Mouse (Mus musculus) ovary, postnatal 10 days (tissue): ENCODE results near the gene Ttc5.
"Not testable (repeated sequence)": the region's sequence is repeated elsewhere in the genome, so short reads cannot be mapped to it uniquely, and the experiment has no call there.

Experiments used
- DNase-seq: peaks from one replicate; pipeline ENCODE4 v3.0.0; 2022; ENCODE audit warnings: low spot score

Ttc5 gene

DNA sequence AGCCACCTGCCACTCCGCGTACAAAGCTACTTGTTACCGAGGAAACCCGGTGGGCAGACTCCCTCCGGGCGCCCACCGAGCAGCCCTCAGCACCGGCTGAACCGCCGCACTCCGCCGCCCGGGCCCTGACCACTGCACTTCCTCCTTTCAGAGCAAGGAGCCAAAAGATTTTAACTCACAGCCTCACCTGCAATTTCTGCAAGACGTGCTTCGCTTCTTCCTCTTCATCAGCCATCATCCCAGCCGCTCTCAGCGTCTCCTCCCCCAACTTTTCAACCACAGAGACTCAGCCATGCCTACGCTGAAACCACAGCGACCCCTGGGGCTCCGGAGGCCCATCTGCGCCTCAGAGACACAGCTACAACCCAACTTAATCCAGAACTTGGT, at the start of gene Ttc5:
Ttc5 (minus strand) TSS at position 269 of the 387 bp plus-strand sequence.
- DNase-seq: peak; percentile 90

DNA sequence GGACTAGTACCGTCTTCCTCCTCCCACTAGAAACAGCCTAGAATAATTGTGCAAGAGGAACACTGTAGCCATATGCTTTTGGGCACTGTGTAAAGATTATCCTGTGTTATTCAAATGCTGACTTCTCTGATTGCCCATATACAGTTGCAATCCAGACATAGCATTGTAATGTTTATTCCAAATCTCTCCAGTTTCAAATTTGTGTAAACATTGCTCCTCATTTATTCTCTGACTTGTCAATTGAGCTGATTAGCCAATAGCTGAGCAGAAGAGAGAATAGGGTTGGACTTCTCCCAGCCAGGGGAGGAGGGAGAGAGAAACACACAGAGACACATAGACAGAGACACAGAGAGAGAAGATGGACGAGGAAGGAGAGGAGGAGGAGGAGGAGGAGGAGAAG, 49.1 kb upstream of the Ttc5 start:
- DNase-seq: no peak

DNA sequence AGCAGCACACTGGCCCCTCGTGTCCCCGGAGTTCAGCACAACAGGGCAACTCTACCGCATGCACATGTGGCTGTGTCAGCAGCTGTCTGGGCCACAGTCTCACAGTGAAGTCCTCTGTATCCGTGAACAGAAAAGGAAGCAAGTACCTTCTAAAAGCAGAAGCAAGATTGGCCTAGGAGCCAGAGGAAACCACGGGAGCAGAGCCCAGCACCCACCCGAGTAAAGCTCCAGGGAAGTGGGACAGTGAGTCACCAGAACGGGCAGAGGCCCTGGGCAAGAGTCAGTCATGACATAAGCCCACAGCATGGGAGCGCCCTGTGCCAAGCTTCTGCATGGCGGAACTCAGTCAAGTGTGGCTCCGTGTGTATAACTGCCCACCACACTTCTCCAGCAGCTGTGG, 48.6 kb upstream of the Ttc5 start:
- DNase-seq: no peak

DNA sequence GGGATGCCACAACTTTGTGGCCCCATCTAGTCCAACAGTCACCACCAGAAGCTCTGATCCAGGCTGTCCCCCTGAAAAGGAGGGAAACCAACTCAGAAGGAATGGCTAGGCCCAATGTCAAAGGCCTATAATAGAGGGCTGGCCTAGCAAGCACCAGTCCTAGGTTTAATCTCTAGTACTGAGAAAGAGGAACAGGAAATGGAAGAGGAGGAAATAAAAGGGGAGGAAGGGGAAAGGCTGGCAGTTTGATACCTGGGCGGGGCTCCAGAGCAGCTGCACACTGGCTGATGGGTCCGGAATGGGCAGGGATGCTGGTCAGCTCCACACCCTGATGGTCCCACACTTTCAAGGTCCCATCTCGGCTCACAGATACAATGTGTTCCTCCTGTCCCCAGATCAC, 44.6 kb upstream of the Ttc5 start:
- no peak for DNase-seq

DNA sequence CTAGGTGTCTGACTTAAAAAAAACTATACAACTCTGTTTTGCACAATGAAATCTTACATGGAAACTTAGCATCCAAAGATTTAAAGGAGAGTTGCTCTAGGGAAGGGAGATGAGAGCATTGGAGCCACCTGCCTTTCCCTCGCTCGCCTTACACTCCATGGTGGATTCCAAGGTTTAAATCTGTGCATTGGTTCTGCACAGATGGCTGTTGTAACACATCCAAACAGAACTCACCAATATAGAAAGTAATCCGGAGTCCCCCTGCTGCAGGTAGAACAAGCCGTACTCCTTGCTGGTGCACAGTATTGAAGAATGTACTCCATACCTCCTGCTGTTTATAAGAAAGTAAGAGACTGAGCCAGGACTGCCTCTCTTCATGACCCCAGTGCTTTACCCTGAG, 41.3 kb upstream of the Ttc5 start:
- no peak for DNase-seq

DNA sequence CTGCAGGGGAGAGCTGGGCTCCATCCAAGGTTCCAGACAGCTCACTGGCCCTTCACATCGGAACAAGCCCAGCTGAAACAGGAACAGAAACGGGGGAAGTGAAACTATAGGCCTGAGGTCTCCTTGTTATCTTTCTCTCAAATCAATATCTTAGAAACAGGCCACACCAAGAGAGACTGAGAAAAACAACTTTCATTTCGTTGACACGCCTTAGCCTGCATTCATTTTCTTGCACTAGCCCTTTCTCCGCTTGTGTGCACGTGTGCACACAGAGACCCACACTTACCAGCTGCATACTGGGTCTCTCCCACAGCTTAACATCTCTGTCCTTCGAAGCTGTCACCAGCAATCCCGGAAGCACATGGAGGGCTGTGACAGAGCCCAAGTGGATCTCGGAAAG, 38.9 kb upstream of the Ttc5 start:
- DNase-seq: no peak

DNA sequence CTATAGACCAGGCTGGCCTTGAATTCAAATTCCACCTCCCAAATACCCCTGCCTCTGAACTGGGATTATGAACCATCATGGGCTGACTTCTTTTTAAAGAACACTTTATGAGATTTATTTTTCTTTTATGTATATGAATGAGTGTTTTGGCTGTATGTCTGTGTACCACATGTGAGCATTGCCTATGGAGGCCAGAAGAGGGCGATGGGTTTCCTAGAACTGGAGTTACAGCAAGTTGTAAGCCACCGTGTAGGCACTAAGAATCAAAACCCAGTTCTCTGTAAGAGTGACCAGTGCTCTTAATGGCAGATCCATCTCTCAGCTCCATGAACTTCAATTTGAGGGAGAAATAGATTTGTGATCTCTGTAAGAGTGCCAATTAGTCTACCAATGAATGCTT, 37.9 kb upstream of the Ttc5 start:
- no peak for DNase-seq

DNA sequence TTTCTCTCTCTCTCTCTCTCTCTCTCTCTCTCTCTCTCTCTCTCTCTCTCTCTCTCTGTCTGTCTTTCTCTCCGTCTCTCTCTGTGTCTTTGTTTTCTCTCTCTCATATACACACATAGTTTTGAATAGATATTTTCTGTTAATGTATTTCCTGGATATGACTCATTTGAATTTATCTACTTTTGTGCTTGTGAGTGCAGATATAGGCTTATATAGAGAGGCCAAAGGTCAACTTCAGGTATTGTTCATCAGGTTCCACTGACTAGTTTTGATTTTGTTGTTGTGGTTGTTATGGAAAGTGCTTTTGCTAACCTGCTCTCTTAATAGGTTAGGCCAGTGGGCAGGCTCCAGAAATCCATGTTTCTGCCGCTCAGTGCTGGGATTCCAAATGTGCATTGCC, 27.7 kb upstream of the Ttc5 start:
- no peak for DNase-seq

DNA sequence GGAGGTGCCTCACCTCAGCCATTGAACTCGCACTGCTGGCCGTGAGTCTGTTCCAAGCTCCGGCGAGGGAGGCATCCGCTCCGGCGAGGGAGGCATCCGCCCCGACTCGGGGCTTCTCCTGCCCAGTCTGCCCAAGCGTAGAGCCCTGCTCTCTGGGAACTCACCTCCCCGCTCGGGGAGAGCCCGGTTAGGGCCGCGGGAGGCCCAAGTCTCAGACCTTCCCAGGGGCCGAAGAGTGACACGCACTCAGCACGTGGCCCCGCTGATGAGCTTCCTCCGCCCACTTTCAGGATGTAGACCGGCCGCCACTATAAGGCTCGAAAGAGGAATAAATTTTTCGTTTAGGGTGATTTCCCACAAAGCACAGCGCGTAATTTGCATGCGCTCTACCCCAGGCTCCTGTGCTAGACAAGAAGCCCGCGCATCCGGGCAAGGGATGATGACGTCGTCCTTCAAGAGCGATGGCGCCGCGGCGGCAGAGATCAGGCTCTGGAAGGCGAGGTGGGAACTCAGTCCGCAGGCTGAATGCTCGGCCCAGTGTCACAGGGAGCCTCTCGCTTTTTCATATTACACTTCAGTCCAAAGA, 22.3 kb upstream of the Ttc5 start, which contains the start of the genes Ccnb1ip1 and Parp2:
Ccnb1ip1 (minus strand) TSS at position 246 of the 586 bp plus-strand sequence.
Parp2 (plus strand) TSS at position 355 of the 586 bp plus-strand sequence.
- DNase-seq: peak; percentile 99

DNA sequence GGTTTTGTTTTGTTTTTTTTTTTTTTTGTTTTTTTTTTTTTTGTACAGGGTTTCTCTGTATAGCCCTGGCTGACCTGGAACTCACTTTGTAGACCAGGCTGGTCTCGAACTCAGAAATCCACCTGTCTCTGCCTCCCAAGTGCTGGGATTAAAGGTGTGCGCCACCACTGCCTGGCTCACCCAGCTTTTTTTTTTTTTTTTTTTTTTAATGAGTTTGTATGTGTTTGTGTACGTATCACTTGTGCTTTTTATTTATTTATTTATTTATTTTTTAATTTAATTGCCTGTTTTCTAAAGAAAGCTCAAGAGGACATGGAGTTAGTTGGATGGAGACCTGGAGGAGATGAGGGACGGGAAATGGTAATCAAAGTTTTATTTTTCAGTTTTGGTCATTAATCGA, 21.1 kb upstream of the Ttc5 start:
- DNase-seq: not testable (repeated sequence)

DNA sequence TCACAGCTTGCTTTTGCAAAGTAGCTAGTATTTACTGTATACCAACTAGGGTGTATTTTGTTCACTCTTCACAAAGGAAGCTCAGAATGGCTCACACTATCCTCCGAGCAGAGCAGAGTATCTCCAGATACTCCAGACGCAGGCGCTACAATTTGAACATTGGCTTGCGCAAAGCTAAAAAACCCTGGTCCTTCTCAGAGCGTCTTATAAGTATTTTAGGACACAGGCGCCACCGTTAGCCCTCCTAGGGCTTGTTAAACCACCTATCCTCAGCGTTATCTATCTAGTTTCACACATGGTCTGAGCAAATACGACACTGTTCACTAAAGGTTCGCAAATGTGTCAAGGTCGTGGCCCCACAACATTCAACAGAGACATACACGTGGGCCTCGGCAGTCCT, 19.4 kb upstream of the Ttc5 start:
- no peak for DNase-seq

DNA sequence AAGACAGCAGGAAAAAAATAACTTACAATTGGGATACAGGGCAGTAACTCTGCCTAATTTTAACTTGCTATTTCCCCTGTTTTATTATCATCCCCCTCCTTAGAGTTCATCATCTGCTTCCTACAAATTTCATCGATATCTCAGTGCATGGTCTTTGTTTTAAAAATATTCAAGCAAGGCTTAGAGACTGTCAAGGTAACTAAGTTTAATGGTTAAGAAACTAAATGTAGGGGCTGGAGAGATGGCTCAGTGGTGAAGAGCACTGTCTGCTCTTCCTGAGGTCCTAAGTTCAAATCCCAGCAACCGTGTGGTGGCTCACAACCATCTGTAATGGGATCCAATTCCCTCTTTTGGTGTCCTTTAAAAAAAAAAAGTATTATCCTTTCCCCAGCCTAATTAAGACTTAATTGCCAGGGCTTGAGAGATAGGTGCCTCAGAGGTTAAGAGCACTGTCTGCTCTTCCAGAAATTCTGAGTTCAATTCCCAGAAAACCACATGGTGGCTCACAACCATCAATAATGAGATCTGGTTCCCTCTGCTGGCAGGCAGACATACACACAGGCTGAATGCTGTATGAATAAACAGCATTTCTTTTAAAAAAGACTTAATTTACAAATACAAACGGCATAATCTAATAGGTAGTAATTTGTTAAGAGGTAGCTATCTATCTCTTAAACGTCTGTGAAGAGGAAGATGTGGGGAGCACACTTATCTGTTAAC, 17.7 kb upstream of the Ttc5 start:
- DNase-seq: no peak

DNA sequence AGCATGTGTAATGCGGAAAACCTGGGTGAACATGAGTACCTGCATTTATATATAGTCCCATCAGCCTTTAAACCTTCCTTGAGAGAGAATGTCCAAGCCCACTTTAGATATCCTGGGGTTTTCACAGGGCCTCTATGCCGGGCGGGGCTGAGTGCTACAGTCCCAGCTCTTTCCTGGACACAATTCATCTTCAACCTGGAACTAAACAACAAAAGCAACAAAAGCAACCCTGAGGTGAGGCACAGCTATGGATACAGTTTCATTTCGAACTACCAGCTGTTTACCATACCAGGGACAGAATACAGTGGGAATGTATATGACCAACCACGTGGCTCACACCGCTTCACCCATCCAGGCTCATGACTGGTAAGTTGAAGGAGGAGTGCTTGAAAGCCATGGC, 17.1 kb upstream of the Ttc5 start:
- no peak for DNase-seq

DNA sequence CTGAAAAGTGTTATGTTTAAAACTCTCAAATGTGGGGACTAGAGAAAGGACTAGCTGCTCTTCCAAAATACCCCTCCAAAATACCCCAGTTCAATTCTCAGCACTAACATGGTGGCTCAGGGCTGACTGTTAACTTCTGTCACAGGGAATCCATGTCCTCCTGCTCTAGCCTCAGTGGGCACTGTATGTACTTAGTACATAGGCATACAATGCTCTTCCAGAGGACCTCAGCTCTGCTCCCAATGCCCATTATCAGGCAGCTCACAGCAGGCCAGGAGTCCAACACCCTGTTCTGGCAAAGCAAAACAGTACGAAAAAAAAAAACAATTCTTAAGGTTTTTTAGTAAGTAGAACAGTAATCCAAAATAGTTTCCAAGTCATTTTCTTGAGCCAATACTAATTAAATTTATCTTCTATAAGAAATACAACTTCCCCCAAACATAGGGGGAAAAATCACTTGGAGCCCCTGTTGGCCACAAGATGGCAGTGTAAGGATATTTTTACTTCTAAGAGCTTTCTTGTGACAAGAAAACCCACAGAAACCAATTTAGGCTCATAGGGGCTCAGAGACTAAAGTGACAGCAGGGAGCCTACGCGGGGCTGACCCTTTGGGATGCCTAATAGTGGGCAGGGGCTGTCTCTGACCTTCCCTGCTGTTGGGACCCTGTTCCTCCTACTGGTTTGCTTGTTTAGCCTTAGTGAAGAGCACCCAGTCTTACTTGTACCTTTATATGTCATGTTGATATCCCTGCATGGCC, 14.4 kb upstream of the Ttc5 start:
- DNase-seq: no peak

DNA sequence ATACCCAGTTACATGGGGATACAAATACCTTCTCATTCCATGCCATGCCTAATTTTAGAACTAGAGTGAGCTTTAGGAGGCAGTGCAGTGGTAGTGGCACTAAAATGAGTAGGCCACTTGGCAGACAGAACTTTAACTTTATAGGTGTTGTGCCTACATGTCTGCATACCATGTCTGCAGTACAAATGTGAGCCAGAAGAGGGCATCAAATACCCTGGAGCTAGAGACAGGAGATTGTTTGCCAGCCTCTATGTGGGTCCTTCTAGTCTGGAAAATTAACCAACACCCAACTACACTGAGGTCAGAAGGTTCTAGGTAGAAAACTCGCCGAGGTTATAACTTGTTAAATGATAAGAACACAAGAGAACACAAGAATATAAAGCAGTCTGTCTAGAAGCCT, 13.2 kb upstream of the Ttc5 start:
- DNase-seq: no peak

DNA sequence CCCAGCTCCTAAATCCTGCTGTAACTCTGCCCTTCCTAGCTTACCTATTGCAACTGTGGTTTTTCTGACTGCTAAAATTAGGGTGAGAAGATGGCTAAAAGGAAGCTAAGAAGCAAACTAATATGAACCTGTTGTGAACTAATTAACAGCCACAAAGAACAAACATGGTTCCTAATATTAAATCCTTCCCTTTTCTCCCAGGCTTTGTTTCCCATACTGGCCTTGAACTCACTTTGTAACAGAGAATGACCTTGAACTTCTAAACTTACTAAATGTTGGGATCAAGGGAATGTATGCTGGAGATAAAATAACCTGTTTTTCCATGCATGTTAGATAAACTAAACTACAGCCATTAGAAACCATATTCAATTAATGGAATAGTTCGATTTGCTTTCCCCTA, 11.1 kb upstream of the Ttc5 start:
- no peak for DNase-seq

DNA sequence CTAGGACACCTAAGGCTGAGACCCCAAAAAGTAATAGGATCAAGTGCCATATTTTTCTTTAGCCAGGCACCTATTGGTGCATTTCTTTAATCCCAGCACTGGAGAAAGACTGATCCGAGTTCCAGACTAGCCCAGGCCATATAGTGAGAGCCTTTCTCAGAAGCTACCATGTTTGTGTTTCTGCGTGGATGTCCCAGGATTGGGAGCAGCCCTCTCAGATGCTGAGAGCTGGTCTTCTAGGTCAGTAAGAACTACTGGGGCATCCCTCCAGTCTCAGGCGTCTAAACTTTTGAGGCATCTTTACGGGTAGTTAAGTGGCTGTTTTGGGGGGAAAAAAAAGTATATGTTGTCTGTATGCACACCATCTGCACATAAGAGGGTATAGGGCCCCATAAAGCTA, 10.6 kb upstream of the Ttc5 start:
- no peak for DNase-seq

DNA sequence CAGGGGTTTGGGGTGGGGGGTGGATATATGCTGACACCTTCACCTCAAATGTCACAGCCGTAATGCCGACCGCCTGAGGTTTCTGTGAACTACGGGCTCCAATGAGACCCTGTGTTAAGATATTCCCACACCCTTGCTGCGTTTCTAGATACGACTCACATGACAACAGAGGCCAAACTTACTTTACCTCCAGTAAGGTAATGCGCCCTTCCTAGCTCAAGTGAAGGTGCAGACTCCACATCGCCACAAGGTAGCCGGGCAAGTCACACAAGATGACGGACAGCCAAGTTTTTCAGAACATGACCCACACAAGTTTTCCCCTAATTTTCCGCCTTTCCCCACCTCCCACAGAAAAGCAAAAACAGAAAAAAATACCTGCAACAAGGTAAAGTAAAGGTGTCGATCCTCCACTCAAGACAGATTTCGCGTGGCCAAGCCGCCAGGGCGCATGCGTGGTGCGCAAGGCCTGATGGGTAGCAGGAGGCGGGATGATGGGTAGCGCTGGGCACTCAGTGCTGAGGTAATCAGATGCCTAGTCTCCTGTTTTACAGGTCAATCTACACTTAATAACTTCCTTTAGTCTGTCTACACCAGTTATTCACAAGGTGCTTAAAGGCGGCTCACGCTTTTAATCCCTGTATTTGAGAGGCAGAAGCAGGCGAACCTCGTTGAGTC, 10.1 kb upstream of the Ttc5 start:
- no peak for DNase-seq

DNA sequence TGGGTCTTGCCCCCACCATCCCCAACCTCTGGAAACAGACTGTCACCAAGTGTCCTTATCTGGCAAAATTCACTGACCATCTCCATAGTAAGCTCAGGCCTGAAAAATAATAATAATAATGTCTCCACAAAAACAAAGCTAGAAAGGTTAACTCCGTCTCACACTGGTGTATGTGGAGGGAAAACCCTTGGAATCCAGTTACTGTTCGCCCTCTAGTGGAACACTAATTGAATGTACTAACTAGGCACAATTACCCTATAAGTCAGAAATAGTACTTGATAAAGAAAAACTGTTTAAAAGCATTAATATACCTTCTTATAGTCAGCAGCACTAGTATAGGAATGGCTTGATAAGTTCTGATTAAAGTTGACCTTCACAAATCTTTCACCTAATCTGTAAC, 2.8 kb upstream of the Ttc5 start:
- DNase-seq: no peak

DNA sequence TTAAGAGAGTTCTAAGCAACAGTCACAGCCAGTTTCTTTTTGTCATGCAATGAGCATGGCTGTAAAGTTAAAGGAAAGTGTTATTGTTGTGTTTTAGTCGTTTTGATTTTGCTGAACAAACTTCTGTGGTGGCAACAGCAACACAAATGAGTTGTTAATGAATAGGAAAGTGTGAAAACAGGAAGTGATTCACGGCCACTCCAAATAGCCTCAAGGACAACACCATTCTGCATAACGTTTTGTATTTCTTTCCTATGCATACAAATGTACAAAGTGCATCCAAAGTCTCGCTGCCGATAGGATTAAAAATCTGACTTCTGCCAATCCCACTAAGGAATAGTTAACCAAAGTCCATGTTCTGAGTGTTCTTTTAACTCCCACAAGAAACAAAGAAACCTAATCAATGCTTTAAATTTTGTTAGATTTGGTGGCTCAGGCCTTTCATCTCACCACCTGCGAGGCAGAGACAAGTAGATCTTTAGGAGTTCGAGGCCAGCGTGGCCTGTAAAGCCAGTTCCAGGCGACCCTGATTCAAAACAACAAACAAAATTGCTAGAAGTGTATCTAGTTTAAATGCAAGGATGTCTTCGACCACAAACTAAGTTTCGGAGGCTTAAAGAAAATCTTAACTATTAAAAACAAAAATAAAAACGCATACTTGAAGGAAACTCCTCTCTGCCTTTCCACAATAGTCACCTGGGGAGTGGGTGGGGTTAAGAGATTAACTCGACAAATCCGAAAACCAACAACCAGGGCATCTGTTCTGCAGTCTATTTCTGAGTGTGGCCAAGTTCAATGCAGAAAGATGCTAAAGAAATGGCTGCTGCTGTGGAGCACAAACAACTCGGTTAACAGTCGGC, 698 bp downstream of the Ttc5 start:
- no peak for DNase-seq

DNA sequence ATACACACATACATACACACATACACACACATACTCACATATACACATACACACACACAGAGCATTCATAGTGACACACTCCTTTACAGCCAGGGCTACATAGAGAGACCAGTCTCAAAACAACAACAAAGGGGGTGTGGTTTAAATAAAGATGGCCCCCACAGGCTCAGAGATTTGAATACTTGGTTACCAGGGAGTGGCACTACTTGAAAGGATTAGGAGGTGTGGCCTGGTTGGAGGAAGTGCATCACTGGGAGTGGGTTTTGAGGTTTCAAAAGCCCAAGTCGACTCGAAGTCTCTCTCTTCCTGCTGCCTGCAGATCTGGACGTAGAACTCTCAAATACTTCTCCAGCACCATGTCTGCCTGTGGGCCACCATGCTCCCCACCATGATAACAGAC, 3.2 kb downstream of the Ttc5 start:
- no peak for DNase-seq

DNA sequence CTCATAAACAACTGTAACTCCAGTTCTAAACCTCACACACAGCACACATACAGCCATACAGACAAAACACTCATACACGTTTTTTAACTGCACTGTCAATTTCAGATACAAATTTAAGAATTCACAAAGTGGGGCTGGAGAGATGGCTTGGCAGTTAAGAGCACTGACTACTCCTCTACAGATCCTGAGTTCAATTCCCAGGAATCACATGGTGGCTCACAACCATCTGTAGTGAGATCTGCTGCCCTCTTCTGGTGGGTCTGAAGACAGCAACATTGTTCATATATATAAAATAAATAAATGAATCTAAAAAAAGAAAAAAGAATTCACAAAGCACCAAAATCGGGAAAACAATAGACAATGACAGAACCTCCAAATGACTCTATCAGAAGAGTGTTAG, 14.0 kb downstream of the Ttc5 start:
- DNase-seq: no peak
